Mouse (Mus musculus) neural tube, embryonic 11.5 days (tissue): ENCODE results near the gene Tmem145. TPM values are rescaled to one million over a fixed set of nuclear protein-coding genes. Genes with fewer than 3 reads are reported as not detected.

Experiments
- ATAC-seq: fragments of 200-750 bp; cut with Nextera tagmentation; 2 replicates; pipeline ENCODE4 v1.8.0; 2017; ENCODE audit warnings: moderate number of reproducible peaks, mild to moderate bottlenecking, moderate TSS enrichment, moderate library complexity; ENCODE audit not compliant: insufficient read depth, low FRiP score, low TSS enrichment
- DNase-seq: peaks from one replicate; pipeline ENCODE4 v3.0.0-alpha.2; 2015; ENCODE audit warnings: low spot score
- H3K27ac ChIP-seq: fragments of 300-500 bp; sonication (generic); 2 replicates; pipeline ENCODE4 v1.5.1; 2014; ENCODE audit warnings: low read depth, mild to moderate bottlenecking, low read length
- H3K27me3 ChIP-seq: fragments of 300-500 bp; sonication (generic); 2 replicates; pipeline ENCODE4 v1.6.1; 2014; ENCODE audit warnings: mild to moderate bottlenecking, low read length, mixed read lengths; ENCODE audit not compliant: control insufficient read depth, insufficient read depth
- H3K36me3 ChIP-seq: fragments of 300-500 bp; sonication (generic); 2 replicates; pipeline ENCODE4 v1.6.1; 2014; ENCODE audit warnings: mild to moderate bottlenecking, low read length, moderate library complexity, mixed read lengths; ENCODE audit not compliant: control insufficient read depth, insufficient read depth
- H3K4me1 ChIP-seq: fragments of 300-500 bp; sonication (generic); 2 replicates; pipeline ENCODE4 v1.6.1; 2014; ENCODE audit warnings: low read length, mixed read lengths; ENCODE audit not compliant: control insufficient read depth, insufficient read depth
- H3K4me2 ChIP-seq: fragments of 300-500 bp; sonication (generic); 2 replicates; pipeline ENCODE4 v1.6.1; 2014; ENCODE audit warnings: low read depth, mild to moderate bottlenecking, moderate library complexity
- H3K4me3 ChIP-seq: fragments of 300-500 bp; sonication (generic); 2 replicates; pipeline ENCODE4 v1.5.1; 2014; ENCODE audit warnings: low read depth, low read length
- H3K9ac ChIP-seq: fragments of 300-500 bp; sonication (generic); 2 replicates; pipeline ENCODE4 v1.6.1; 2014; ENCODE audit warnings: mild to moderate bottlenecking, low read length
- H3K9me3 ChIP-seq: fragments of 300-500 bp; sonication (generic); 2 replicates; pipeline ENCODE4 v1.6.1; 2016; ENCODE audit warnings: low read length; ENCODE audit not compliant: control insufficient read depth
- WGBS: fragments of 180-500 bp; shearing (Covaris S2); extraction: QIAGEN DNeasy Blood & Tissue Kit; methylation state at CpG from one replicate; pipeline ENCODE4 v1.1.7; 2014; 5-methylcytosine and 5-hydroxymethylcytosine counted together
- polyA plus RNA-seq: library from polyadenylated mRNA; unstranded; fragments of >200 nt; fragmentation: Nextera tagmentation; extraction: Ambion mirVana; gene quantifications from 2 replicates; pipeline ENCODE4 v1.2.1, GENCODE M21; 2014

Tmem145 gene
- polyA plus RNA-seq, 1 experiment from 2014 or later: 10.2 TPM

DNA sequence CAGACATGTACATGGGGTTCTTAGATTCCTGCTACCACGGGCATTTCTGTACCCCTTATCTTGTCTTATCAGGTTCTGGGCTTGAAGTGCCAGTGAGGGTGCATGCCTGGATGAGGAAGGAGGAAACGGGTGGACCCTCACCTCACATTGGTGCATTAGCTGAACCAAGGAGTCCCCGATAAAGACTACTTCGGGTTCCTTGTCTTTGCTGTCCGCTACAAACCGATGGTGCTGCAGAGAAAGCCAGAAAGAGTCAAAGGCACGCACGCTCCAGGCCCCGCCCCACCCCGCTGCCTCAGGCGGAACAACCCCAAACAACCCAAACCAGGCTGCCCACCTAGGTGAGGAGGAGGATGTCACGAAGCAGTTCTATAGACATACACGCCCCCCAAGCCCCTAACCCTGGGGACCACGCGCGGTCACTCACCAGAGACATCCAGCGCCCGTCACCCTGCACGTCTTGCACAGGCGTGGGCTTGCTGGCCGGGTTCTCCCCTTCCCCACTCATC, 8.9 kb upstream of the Tmem145 start:
- H3K9me3 ChIP-seq: no peaks in the 10 kb centered on the region
- H3K4me2 ChIP-seq: peak overlapping the region; percentile 64
- peak; percentile 56 for DNase-seq
- H3K4me3 ChIP-seq: peak overlapping the region; percentile 73
- H3K4me1 ChIP-seq: peaks cover 4% of the 10 kb centered on the region; the same call in 1 of the 2 replicates
- under 1% methylated on average over 21 of the region's 21 CpGs for WGBS
- peak overlapping the region; percentile 85 for H3K9ac ChIP-seq
- no peak for ATAC-seq
- H3K27ac ChIP-seq: peak overlapping the region; percentile 91
- H3K27me3 ChIP-seq: no peaks in the 10 kb centered on the region
- peaks cover 14% of the 10 kb centered on the region for H3K36me3 ChIP-seq

DNA sequence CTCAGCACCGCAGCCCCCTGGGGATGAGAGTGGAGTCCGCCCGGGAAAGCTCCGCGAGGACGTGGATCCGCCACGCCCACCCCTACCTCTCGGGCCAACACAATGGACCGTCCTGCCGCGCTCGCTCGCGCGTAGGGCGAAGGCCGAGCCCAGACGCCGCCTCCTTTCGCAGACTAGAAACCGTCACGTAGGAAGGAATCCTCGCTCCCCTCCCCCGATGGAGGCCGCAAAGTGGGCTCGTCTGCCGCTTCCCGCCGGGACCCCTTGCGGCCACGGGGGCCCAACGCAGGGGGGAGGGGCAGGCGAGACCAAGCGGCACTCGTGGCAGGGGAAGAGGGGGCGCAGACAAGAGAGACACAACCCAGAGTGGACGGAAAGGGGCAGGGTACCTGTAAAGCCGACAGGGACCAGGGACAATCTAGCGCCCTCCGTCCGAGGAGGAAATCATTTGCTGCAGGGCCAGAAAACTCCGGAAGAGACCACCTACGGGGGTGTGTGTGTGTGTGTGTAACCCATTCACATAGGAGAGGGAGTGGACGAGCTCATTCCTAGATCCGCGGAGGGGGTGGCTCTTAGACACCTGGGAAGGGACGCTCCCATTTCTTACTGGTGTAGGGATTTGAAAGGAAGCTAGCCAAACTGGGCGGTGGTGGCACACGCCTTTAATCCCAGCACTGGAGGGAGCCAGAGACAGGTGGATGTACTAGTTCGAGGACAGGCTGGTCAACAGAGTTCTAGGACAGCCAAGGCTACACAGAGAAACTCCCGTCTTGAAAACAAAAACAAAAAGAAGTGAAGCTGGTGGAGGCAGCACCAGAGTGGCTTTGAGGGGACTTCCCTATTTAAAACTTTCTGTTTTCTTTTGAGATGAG, 8.2 kb upstream of the Tmem145 start, which contains the start of gene Pafah1b3:
Gene Pafah1b3 (minus strand): TSS at position 533 of the 872 bp plus-strand sequence.
- peak within 1 kb of the TSS; percentile 85 for H3K9ac ChIP-seq
- H3K4me2 ChIP-seq: peak within 1 kb of the TSS; percentile 64
- WGBS: under 1% methylated on average over 52 of the region's 52 CpGs
- no peaks in the 10 kb centered on the region for H3K27me3 ChIP-seq
- H3K36me3 ChIP-seq: peaks cover 9% of the 10 kb centered on the region
- peak within 1 kb of the TSS; percentile 73 for H3K4me3 ChIP-seq
- H3K27ac ChIP-seq: peak within 1 kb of the TSS; percentile 91
- H3K9me3 ChIP-seq: no peaks in the 10 kb centered on the region
- peak; percentile 93 for DNase-seq
- peaks cover 4% of the 10 kb centered on the region; the same call in 1 of the 2 replicates for H3K4me1 ChIP-seq
- ATAC-seq: peak; percentile 90

DNA sequence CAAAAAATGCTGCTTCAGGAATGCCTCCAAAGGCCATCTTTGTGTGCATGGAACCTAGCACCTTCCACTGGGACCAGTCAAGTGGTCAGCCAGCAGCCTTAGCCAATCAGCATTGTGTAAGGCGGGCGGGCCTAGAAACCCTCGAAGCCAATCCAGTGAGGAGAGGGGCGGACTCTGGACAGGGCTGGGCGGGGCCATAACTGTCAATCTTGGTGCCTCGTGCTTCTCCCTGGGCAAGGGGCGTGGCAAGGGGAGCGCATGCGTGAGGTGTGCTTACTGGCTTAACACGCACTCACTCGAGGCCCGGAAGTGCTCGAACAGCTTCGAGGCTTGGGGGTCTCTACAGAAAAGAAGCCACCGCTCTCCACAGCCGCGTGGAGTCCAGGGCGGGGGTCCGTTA, 4.8 kb upstream of the Tmem145 start, which contains the start of gene Prr19:
Gene Prr19 (plus strand): TSS at position 349 of the 400 bp plus-strand sequence.
- Histone ChIP-seq H3K27ac (no peak within 1 kb of the TSS), H3K4me1 (peaks cover 7% of the 10 kb centered on the region), H3K4me3 (no peak within 1 kb of the TSS), H3K9ac (no peak within 1 kb of the TSS), H3K27me3 (no peaks in the 10 kb centered on the region), H3K9me3 (no peaks in the 10 kb centered on the region), H3K36me3 (no peaks in the 10 kb centered on the region), H3K4me2 (no peak within 1 kb of the TSS)
- peak; percentile 68 for DNase-seq
- no peak; the same call in 1 of the 2 replicates for ATAC-seq
- WGBS: 54% methylated on average over 19 of the region's 19 CpGs

DNA sequence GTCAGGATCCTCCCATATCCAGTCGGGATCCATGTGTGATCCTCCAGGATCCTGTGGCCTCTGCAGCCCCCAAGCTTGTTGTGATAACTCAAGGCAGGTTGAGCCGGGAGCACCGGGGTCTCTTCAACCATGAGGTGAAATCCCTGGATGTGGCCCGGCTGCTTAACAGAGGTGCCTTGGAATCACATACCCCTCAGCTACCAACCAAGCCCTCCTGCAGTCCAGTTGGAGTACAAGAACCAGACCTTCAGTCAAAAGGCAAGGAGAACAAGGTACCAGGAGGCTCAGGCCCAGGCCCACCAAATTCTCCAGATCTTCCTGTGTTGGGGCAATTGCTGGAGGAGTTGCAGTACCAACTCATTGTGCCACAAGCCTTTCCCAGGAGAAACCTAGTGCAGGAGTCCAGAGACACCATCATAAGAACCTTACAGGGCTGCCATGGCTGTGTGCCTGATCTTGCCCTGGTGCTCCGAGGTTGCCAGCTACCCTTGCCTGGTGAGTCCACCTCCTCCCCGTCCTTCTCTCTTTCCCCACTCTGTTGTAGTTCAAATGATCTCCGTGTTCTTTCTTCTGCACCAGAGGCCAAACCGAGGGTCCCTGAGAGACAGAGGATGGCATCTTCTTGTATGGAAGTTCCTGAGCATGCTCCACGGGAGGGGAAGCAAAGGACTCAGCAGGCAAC, 2.8 kb upstream of the Tmem145 start:
- no peak for ATAC-seq
- H3K9ac ChIP-seq: no peak overlapping the region
- 67% methylated on average over 9 of the region's 9 CpGs for WGBS
- H3K4me1 ChIP-seq: peaks cover 6% of the 10 kb centered on the region
- H3K27me3 ChIP-seq: 0 out of 2 replicates have a peak, but pooled peaks cover 3% of the 10 kb centered on the region
- H3K27ac ChIP-seq: no peak overlapping the region
- H3K9me3 ChIP-seq: no peaks in the 10 kb centered on the region
- DNase-seq: no peak
- no peaks in the 10 kb centered on the region for H3K36me3 ChIP-seq
- no peak overlapping the region for H3K4me2 ChIP-seq
- no peak overlapping the region for H3K4me3 ChIP-seq

DNA sequence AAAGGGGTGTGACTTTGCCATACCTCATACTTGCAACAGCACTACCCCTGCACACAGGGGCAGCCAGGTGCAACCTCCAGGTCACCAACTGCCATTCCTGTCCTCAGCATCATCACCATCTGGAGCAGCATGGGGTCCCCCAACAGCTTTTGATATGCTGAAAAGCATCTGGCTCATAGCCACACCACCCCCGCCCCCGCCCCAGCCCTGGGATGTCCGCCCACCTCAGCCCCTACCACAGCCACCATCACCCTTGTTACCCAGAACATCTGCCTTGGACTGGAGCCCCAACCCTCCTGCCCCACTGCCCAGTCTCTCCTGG, 2.3 kb upstream of the Tmem145 start:
- Histone ChIP-seq H3K4me2 (no peak overlapping the region), H3K27ac (no peak overlapping the region), H3K36me3 (no peaks in the 10 kb centered on the region), H3K4me3 (no peak overlapping the region), H3K27me3 (0 out of 2 replicates have a peak, but pooled peaks cover 3% of the 10 kb centered on the region), H3K9ac (no peak overlapping the region), H3K4me1 (peaks cover 4% of the 10 kb centered on the region; the same call in 1 of the 2 replicates), H3K9me3 (no peaks in the 10 kb centered on the region)
- 82% methylated on average over 3 of the region's 3 CpGs for WGBS
- ATAC-seq: no peak
- DNase-seq: no peak

DNA sequence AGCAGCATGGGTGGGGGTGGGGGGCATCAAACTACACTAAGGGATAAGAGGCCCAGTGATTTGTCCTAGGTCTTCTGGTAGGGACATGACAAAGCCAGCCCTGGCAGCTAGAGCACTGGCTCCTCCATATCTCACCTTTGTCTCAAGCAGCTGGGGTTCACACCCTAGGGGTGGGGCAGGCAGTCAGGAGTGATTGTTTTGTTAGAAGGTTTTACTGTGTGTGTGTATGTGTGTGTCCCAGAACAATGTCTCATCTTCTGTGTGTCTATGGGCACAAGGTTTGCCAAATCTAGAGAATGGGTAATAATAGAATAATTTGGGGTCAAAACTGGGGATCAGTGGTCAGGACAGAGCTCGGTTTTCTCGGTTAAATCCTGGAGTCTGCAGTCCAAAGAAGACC, 425 bp upstream of the Tmem145 start:
- Histone ChIP-seq H3K4me2 (peak overlapping the region; percentile 89), H3K36me3 (no peaks in the 10 kb centered on the region), H3K27ac (no peak overlapping the region), H3K9ac (peak overlapping the region; percentile 61), H3K27me3 (0 out of 2 replicates have a peak, but pooled peaks cover 3% of the 10 kb centered on the region), H3K4me3 (peak overlapping the region; percentile 55), H3K4me1 (peaks cover 4% of the 10 kb centered on the region; the same call in 1 of the 2 replicates), H3K9me3 (no peaks in the 10 kb centered on the region)
- DNase-seq: no peak
- WGBS: 2% methylated on average over 2 of the region's 2 CpGs
- peak; percentile 21; the same call in 1 of the 2 replicates for ATAC-seq

DNA sequence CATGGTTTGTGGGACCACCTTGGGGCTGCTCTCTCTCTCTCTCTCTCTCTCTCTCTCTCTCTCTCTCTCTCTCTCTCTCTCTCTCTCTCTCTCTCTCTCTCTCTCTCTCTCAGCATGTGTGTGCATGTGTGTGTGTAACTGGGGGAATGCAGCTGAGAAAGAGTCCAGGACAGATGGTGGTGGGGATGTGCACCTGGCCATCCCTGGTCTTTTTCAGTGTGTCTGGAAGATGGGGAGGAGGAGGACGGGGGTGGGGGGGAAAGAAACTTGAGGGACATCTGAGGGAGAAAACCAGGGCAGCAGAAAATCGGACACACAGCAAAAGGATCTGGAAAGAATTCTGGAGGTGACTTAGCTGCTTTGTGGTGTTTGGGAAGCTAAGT, 699 bp downstream of the Tmem145 start:
- DNase-seq: no peak
- Histone ChIP-seq H3K4me1 (peaks cover 4% of the 10 kb centered on the region; the same call in 1 of the 2 replicates), H3K9me3 (no peaks in the 10 kb centered on the region), H3K27me3 (0 out of 2 replicates have a peak, but pooled peaks cover 3% of the 10 kb centered on the region), H3K4me2 (peak overlapping the region; percentile 89), H3K27ac (no peak overlapping the region), H3K36me3 (no peaks in the 10 kb centered on the region), H3K4me3 (peak overlapping the region; percentile 55), H3K9ac (no peak overlapping the region)
- WGBS: 51% methylated on average over 2 of the region's 2 CpGs
- ATAC-seq: no peak

DNA sequence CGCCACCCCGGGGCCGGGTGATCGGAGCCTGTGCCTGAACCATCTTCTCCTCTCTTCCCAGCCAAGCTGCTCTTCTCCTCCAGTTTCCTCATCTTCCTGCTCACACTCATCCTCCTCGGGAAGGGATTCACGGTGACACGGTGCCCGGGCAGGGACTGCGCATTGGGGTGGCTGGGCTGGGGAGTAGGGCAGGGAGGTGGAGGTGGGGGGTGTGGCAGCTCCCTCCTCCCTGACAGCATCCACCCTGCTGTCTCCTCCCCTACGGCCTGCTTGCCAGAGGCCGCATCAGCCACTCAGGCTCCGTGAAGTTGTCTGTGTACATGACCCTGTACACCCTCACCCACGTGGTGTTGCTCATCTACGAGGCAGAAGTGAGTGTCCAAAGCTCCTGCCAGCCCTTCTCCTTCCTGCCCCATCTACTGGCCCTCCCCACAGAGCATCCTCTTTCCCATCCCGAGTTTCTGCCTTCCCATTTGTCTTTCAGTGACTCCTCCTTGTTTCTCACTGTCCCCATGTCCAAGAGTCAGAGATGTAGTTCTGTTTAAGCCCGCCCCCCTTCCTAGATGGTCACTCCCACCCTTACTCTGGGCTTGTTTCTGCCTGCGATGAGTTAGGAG, 2.9 kb downstream of the Tmem145 start:
- ATAC-seq (no peak), DNase-seq (no peak)
- no peaks in the 10 kb centered on the region for H3K36me3 ChIP-seq
- no peak overlapping the region for H3K27ac ChIP-seq
- WGBS: 68% methylated on average over 17 of the region's 17 CpGs
- H3K4me1 ChIP-seq: peaks cover 4% of the 10 kb centered on the region; the same call in 1 of the 2 replicates
- no peak overlapping the region for H3K4me2 ChIP-seq
- no peaks in the 10 kb centered on the region for H3K9me3 ChIP-seq
- no peak overlapping the region for H3K4me3 ChIP-seq
- peaks cover 15% of the 10 kb centered on the region for H3K27me3 ChIP-seq
- no peak overlapping the region for H3K9ac ChIP-seq
